Mouse (Mus musculus): ENCODE results near the gene Mrps21. TPM values are rescaled to one million over a fixed set of nuclear protein-coding genes. Genes with fewer than 3 reads are reported as not detected.
"Not testable (repeated sequence)": the region's sequence is repeated elsewhere in the genome, so short reads cannot be mapped to it uniquely, and the experiment has no call there.

Gene Mrps21
- polyA plus RNA-seq, 1 experiment, result 235 TPM

DNA sequence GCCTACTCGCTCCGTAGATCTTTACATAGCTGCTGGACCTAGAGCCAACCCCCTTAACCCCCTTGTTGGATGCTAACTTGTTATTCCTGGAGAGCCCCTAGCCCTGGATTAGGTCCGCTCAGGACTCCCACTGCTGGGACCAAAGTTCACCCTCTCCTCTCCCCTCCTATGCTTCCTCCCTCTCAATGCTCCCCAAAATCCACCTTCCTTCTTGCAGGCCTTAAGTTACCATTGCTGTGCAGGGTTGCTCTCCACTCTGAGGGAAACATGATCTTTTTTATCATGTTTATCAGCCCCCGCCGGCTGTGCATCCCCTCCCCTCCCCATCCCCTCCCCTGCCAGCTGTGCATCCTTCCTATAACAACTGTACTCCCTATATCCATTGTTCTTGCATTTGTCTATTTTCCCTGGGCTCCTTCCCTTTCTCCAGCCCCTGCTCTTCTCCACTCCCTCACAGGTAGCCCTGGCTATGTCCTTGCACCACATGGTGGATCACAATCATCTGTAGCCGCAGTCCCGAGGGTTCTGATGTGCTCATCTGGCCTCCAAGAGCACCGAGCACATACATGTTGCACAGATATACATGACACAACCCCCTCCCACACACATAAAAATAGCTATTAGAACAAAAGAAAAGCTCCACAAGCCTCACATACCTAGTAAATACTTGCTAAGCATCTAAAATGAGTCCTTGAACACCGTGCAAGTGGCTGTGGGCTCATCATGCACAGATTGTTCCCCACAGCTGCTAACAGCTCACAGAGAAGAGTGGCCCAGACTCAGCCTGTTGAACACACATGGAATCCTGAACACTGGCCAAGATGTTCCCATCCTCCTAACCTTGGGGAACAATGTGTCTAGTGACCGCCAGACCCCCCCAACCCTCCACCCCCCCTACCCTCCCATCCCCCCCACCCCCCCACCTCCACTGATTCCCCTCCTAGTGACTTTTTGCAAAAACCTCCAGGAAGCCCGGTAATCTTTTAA, 21.0 kb upstream of the Mrps21 start:
- no peak for DNase-seq (ENCODE audit: extremely low spot score in 1 of 2, low spot score in 1 of 2)

DNA sequence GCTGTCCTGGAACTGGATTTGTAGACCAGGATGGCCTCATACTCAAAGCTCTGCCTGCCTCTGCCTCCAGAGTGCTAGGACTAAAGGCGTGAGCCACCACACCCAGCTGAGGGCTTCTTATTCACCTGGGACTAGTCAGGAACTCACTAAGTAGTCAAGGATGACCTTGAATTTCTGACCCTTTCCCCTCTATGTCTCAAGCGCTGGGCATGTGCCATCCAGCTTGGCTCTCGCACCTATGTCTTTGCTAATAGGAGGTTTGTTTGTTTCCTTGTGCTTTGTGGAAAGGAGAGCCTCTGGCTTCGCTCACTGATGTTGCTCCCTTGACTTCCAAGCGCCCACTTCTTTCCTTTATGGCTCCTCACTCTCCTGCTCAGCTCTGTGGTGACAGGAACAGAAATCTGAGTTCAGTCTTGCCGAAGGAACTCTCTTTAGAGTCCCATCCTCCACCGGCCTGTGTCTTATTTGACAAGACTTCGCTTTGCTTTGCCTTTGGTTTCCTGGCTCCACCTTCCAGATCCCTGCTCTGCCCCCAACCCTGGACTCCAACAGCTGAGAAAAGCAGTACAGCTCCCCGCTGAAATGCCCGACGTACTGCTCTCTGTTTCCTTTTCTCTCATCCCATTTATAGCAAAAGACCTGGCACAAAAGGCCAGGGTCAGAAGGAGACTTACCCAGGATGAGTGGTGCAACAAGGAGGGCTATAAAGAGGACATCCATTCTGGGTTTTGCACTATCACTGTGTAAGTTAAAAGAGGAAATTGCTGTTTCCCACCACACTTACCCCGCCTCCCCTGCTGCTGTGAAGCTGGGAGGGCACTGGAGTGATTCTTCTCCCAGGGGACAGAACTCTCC, 20.1 kb upstream of the Mrps21 start, which contains the start of gene BC028528:
BC028528 (minus strand) TSS at position 795 of the 855 bp plus-strand sequence.
- no peak for DNase-seq (ENCODE audit: extremely low spot score in 1 of 2, low spot score in 1 of 2)

DNA sequence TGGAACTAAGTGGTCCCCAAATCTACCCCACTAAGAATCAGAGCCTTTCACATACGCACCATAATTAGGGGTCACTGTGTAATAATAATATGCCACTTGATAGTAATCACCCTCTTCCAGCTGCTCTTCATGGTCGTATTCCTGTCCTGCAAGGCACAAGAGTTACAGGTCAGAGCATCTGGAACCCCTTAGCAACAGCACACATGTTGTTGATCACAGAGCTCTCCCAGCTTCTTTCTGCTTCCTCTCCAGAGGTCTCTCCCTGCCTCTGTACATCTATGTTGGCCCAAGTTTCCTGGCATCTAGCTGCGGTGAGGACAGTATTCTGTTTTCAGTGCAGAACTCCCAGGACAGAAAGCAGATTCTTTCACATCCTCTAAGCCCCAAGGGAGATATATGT, 18.3 kb upstream of the Mrps21 start:
- no peak for DNase-seq (ENCODE audit: extremely low spot score in 1 of 2, low spot score in 1 of 2)

DNA sequence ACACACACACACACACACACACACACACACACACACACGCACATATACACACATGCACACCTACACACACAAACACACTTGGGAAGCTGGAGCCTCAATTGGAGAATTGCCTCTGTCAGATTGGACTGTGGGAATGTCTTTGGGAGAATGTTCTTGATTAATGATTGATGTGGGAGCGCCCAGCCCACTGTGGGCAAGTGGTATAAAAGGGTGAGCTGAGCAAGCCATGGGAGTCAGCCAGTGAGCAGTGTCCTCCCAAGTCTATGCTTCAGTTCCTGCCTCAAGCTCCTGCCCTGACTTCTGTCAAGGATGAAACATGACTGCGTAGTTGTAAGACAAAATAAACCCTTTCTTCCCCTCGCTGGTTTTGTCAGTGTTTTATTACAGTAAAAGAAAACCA, 16.3 kb upstream of the Mrps21 start:
- no peak for DNase-seq (ENCODE audit: extremely low spot score in 1 of 2, low spot score in 1 of 2)

DNA sequence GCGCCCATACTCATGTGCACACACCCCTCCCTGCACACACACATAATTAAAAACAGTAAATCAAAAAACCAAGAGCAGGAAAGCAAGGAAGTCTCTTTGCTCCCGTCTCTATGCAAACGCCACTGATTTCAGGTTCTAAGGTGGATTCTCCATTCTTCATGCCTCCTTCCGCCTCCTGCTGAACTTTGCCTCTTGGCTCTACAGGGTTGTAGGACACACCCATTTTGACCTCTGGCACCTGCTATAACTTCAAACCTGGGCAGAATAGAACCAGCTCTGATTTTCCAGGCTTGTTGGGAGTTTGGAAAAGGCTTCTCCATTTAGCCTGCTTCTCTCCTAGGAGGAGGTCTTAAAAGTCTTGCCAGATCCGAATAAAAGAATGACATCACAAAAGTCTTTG, 13.1 kb upstream of the Mrps21 start:
- no peak for DNase-seq (ENCODE audit: extremely low spot score in 1 of 2, low spot score in 1 of 2)

DNA sequence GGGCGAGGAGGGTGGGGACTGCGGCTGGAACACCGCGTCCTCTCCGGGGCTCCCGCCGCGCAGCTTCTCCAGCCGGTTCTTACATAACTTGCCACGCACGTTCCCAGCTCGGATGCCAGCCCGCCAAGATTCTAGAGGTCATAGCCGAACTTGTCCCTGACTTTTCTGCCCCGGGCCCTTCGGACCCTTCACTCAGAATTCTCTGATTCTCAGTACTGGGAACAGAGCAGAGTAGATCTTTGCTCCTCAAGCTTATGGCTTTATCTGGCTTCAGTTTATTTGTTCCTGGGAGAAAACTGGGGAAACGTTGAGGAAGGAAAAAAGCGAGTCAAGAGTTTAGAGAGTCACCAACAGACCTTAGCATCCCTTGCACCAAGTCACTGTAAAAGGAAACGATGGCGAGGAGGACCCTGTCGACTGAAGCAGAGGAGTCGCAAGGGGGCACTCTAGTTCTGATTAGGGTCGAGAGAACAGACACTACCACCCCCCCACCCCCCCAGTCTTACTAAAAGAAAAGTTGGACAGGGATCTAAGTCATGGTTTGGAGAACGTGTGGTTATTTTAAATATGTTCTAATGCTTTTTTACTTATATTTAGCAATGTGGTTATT, 11.6 kb upstream of the Mrps21 start:
- DNase-seq (ENCODE audit: extremely low spot score in 1 of 2, low spot score in 1 of 2), result peak; percentile 56 to 82

DNA sequence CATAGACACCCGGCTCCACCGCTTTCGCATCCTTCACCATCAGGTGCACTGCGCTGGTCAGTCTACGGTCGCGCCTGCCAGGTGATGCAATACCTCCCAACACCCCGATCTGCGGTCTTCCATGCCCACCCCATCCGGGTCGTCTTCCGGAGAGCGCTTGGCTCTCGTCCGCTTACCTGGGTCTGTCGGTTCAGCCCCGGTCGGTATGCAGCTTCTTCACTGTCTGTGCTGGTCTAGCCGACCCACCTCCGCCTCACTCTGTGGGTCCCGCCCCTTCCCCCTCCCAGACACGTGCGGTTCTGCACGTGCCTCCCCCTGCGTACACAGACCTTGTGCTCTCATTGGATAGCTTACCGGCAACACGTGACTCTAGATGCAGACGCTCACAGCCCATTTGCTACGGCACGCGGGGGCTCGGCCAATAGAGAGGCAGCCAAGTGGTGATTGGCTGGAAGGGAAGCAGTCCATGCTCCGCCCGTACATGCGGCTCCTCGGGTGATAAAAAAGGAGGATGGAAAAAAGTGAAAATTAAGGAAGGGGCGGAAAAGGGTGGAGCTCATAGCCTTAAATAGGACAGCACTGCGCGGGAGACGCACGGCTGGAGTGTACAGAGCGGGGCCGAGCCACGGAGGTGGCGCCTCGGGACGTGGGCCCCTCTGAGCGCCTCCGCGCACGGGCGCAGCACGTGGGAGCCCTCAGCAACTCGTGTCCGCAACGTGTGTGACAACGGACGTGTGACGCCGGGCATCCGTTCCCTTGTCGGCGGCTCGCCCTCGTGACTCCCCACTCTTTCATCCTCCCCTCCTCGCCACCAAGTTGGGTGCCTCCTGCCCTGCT, 10.9 kb upstream of the Mrps21 start, which contains the start of gene Ciart:
Ciart (minus strand) TSS at position 273 of the 837 bp plus-strand sequence.
- peak; percentile 96 to 97 for DNase-seq (ENCODE audit: extremely low spot score in 1 of 2, low spot score in 1 of 2)

DNA sequence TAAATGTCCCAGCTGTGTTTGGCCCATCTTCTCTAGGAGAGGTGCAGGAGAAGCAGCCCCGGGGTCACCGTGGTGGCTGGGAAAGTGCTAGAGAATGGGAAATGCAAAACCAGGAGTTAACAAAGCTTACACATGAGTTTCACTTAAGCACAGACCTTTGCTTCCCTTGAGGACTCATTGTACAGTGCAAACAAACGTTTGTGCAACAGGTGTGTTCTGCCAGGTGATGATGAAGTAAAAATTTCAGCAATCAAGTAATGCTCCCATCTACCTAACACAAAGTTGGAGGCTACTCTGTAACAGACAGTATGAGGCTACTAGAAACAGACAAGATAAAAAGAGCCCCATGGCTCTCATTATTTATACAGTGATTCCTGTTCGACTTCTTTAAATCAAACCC, 7.7 kb upstream of the Mrps21 start:
- no peak for DNase-seq (ENCODE audit: extremely low spot score in 1 of 2, low spot score in 1 of 2)

DNA sequence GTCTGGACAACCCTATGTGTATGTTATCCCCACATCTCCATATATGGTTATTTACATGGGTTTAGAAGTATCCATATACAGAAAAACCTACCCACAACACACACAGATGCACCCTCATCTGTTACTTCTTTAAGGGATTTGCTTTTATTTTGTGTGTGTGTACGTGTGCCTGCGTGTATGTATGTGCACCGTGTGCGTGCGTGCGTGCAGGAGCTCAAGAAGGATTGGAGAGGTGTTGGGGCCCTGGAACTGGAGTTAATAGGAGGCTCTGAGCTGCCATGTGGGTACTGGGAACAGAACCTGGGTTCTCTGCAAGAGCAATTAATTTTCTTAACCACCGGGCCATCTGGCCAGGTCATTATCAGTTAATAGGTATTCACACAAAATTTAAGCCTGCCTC, 729 bp upstream of the Mrps21 start:
- no peak for DNase-seq (ENCODE audit: extremely low spot score in 1 of 2, low spot score in 1 of 2)

DNA sequence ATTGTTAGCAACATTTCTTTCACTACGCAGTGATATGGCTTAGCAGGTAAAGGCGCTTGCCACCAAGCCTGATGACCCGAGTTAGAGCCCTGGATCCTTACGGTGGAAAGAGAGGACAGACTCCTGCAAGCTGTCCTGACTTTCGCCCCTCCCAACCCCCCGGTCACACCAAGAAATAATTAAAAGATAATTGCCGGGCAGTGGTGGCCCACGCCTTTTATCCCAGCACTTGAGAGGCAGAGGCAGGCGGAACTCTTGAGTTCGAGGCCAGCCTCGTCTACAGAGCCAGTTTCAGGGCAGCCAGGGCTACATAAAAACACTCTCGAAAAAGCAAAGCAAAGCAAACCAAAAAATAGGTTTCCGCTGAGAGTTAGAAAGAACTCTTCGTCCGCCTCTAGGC, 343 bp downstream of the Mrps21 start:
- no peak for DNase-seq (ENCODE audit: extremely low spot score in 1 of 2, low spot score in 1 of 2)

DNA sequence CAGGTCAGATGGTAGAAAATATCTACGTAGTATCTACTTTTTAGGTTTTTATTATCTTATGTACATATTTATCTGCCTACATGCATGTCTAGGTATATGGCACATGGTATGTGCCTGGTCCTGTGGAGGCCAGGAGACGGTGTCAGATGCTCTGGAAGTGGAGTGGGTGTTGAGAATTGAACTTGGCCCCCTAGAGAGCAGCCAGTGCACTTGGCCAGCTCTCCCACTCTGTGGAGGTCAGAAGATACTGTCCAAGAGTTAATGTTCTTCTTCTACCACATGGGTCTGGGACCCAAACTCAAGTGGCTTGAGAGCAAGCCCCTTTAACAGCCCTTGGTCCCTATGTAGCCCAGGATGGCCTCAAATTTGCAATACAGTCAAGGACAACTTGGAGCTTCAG, 3.9 kb downstream of the Mrps21 start:
- no peak for DNase-seq (ENCODE audit: extremely low spot score in 1 of 2, low spot score in 1 of 2)

DNA sequence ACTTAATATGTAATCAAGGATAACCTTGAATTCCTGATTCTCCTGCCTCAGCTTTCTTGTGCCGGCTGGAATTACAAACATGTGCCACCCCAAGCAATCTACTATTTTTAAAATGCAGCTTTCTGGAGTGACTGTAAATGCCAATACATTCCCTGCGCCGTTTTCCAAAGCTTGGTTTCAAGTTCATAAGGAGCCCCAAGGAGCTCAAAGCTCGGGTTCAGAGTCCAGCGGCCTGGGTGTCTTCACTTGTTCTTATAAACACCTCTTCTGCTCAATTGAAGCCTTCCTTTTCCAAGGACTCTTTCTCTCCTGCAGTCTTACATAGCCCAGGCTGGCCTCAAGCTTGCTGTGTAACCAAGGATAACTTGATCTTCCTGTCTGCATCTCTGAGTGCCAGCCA, 5.2 kb downstream of the Mrps21 start:
- no peak for DNase-seq (ENCODE audit: extremely low spot score in 1 of 2, low spot score in 1 of 2)

DNA sequence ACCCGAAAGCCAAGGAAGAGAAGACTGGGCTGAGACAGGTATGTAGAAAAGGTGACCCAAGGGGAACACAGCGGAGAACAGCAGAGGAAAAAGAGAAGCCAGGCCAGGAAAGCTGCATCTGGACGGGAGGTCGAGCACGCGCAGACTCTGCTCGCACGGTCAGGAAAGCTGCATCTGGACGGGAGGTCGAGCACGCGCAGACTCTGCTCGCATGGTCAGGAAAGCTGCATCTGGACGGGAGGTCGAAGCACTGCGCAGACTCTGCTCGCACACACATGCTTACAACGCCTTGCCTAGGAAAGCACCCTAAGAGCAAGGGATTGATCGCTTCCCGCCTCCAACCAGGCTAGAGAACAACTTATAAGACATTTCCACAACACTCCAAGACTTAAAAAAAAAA, 5.7 kb downstream of the Mrps21 start:
- no peak for DNase-seq (ENCODE audit: extremely low spot score in 1 of 2, low spot score in 1 of 2)

DNA sequence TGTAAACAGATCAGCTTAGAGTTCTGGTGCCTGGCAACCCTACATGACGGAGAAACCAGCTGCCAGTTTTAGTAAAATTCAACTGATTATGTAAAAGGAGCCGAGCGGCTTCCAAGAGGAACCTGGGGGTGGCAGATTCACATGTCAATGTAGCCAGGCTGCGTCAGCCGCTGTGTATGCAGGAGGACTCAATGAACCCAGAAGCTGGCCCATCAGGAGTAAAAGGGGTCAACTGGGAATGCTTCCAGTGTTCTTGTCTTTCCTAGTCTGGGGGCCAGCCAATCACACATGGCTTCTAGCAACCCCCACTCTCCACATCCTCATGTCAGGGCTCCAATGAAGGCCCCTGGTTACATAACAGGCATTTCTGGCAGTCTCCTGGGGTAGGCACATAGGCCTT, 6.3 kb downstream of the Mrps21 start:
- DNase-seq (ENCODE audit: extremely low spot score in 1 of 2, low spot score in 1 of 2), result peak; percentile 86 to 91

DNA sequence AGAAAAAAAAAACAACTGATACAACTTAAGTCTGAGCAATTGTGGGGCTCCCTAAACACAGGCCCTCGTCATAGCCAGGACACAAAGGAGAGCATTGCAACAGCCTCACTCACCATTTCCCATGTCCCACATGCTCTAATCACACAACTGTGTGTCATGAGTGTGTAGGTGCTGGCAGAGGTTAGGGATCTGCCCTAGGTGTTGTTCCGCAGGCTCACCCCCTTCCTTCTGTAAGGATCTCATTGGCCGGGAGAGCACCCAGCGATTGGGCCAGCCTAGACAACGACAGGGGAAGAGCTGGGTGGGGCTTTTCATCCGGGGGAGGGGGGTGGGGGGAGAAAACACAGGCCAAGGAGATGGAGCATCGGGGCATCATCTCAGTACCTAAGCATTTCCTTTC, 7.7 kb downstream of the Mrps21 start:
- no peak for DNase-seq (ENCODE audit: extremely low spot score in 1 of 2, low spot score in 1 of 2)

DNA sequence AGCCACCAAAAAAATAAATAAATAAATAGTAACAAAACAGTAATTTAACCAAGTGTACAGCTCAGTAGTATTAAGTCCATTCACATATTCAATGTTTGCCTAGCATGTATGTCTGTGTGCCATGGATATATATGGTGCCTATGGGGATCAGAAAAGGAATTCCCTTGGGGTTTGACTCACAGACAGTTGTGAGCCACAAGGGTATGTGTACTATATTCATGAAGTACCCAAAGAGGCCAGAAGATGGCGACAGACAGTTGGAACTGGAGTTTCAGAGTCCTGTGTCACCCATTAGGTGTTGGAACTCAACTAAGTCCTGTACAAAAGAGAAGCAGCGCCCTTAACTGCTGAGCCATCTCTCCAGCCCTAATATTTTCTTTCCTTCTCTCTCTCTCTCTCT, 9.5 kb downstream of the Mrps21 start:
- peak; percentile 46 to 90 for DNase-seq (ENCODE audit: extremely low spot score in 1 of 2, low spot score in 1 of 2)

DNA sequence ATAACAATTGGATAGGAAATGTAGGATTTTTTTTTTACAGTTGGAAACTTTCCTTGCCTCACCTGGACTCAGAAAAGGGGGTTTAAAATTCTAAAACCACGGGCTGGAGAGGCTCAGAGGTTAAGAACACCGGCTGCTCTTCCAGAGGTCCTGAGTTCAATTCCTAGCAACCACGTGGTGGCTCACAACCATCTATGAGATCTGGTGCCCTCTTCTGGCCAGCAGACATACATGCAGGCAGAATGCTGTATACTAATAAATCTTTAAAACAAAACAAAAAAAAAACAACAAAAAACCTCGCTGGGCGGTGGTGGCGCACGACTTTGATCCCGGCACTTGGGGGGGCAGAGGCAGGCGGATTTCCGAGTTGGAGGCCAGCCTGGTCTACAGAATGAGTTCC, 10.1 kb downstream of the Mrps21 start:
- no peak for DNase-seq (ENCODE audit: extremely low spot score in 1 of 2, low spot score in 1 of 2)

DNA sequence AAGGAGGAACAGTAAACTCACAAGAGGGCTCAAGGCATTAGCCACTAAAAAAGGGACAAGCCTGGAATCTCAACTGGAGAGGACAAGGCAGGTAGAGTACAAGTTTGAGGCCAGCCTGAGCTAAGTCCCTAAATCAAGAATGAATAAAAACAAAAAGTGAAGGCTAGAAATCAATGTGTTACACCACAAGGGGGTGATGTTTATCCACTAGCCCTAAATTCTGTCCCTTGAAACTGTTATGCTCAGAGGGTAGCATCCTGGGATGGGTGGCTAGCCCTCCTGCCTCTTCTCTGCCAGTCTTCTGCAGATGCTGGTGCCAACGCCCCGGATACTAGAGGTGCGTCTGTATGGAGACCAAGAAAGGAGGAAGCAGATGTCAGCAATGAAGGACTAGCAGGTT, 11.0 kb downstream of the Mrps21 start:
- DNase-seq (ENCODE audit: extremely low spot score in 1 of 2, low spot score in 1 of 2), result no peak

DNA sequence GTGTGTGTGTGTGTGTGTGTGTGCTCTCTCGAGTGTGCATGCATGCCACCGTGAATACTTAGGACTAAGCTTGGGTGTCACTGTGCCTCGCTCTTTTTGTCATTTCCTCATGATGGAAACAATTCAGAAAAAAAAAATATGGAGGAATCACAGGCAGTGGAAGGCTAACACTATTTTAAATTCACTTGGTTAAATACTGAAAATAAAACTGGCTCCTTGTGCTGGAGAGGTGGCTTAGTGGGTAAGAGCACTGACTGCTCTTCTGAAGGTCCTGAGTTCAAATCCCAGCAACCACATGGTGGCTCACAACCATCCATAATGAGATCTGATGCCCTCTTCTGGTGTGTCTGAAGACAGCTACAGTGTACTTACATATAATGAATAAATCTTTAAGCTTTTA, 13.0 kb downstream of the Mrps21 start:
- not testable (repeated sequence) for DNase-seq (ENCODE audit: extremely low spot score in 1 of 2, low spot score in 1 of 2)

DNA sequence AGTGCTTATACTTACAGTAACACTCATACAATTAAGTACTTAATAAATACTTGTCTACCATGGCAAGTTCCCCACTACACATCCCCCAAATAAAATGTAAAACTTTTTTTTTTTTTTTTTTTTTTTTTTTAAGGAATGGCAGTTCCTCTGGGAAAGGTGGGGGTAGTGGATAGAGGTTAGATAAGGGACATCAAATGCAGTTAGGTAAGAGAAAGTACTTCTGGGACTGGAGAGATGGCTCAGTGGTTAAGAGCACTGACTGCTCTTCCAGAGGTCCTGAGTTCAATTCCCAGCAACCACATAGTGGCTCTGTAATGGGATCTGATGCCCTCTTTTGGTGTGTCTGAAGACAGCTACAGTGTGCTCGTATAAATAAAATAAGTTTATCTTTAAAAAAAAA, 14.3 kb downstream of the Mrps21 start:
- DNase-seq (ENCODE audit: extremely low spot score in 1 of 2, low spot score in 1 of 2), result not testable (repeated sequence)

Measured in frontal cortex, adult 2 months (tissue).